Mouse (Mus musculus): ENCODE measurements around the gene Zdhhc11. TPM values are rescaled to one million over a fixed set of nuclear protein-coding genes. Genes with fewer than 3 reads are reported as not detected.

Gene Zdhhc11
- not detected in 2 replicates for polyA plus RNA-seq (2012; rRNA removed)

DNA sequence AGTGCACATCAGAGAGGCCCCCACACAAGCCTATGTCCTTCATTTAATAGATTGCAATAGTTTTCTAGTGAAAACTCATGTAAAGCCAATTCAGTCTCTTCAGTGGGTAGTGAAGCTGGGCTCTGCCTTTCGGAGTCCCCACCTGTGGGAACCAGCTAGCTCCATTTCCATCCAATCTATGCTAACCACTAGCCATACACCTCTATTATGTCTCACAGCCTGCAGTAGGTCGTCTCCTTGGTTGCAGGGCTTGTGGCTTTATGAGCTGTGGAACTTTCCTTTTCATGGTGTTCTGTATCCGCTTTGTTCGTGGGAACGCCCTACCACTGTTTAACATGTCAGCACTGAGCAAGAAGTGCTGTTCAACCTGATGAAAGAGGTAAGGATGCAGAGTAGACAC, at the start of gene Zdhhc11:
Gene Zdhhc11 (plus strand): TSS at position 301 of the 400 bp plus-strand sequence.
- 83% methylated on average over 5 of the region's 5 CpGs for WGBS
- Histone ChIP-seq H3K27ac (ENCODE audit: insufficient read depth, low read depth, low read length) (no peak within 1 kb of the TSS), H3K27me3 (ENCODE audit: control insufficient read depth, insufficient read depth, low read length) (no peaks in the 10 kb centered on the region), H3K4me3 (ENCODE audit: low read depth, low read length) (no peak within 1 kb of the TSS), H3K36me3 (ENCODE audit: control insufficient read depth, insufficient read depth, low read length) (peaks cover 17% of the 10 kb centered on the region), H3K4me1 (ENCODE audit: control insufficient read depth, insufficient read depth, insufficient read length, low read length) (no peaks in the 10 kb centered on the region)
- TF ChIP-seq POLR2A (IDR thresholded peaks at IDR 0.05; ENCODE audit: low read depth, low read length) = no peak
- no peak for TF ChIP-seq CTCF (IDR thresholded peaks at IDR 0.05; ENCODE audit: extremely low read depth, insufficient read length, insufficient replicate concordance, low read depth, low read length)

DNA sequence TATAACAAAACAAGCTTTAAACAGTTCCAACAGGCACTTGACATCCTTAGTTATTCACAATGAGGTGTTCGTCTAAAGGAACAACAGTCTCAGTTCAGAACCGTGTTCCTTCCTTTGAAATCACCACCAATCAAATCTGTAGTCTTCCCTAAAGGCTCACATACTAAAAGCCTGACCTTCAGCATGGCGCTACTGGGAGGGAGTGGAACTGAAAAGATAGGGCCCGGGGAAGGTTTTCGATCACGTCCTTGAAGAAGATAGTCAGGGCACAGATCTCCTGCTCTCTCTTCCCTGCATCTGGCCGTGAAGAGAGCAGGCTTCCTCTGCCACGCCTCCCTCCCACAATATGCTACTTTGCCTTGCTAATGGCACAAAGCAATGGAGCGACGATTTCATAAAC, 31.4 kb upstream of the Zdhhc11 start:
- 93% methylated on average over 10 of the region's 10 CpGs for WGBS
- TF ChIP-seq POLR2A (IDR thresholded peaks at IDR 0.05; ENCODE audit: low read depth, low read length) (no peak), CTCF (IDR thresholded peaks at IDR 0.05; ENCODE audit: extremely low read depth, insufficient read length, insufficient replicate concordance, low read depth, low read length) (no peak)
- H3K27me3 ChIP-seq (ENCODE audit: control insufficient read depth, insufficient read depth, low read length) = no peaks in the 10 kb centered on the region
- H3K36me3 ChIP-seq (ENCODE audit: control insufficient read depth, insufficient read depth, low read length) = peaks cover 15% of the 10 kb centered on the region
- H3K4me1 ChIP-seq (ENCODE audit: control insufficient read depth, insufficient read depth, insufficient read length, low read length) = peaks cover 4% of the 10 kb centered on the region; the same call in 1 of the 2 replicates
- H3K4me3 ChIP-seq (ENCODE audit: low read depth, low read length) = no peak overlapping the region
- H3K27ac ChIP-seq (ENCODE audit: insufficient read depth, low read depth, low read length) = no peak overlapping the region

DNA sequence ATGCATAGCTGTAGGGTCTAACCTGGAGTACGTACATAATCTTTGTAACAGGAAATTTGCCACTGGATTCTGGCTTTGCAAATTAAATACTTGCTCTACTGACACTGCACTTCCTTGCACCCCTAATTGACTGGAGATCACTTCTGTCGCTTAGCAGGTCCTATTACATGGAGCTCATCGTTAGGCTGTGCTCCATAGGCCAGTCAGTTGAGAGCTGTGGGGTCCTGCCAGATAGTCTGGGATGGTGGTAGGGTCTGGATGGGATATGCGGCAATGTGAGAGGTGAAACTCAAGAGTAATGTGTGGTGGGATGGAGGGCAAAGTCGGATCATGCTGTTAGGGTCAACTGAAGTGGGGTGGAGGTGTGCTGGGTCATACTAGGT, 26.7 kb upstream of the Zdhhc11 start:
- H3K4me3 ChIP-seq (ENCODE audit: low read depth, low read length) = peak overlapping the region; percentile 75
- H3K27me3 ChIP-seq (ENCODE audit: control insufficient read depth, insufficient read depth, low read length) = no peaks in the 10 kb centered on the region
- no peak for TF ChIP-seq CTCF (IDR thresholded peaks at IDR 0.05; ENCODE audit: extremely low read depth, insufficient read length, insufficient replicate concordance, low read depth, low read length)
- no peak for TF ChIP-seq POLR2A (IDR thresholded peaks at IDR 0.05; ENCODE audit: low read depth, low read length)
- H3K27ac ChIP-seq (ENCODE audit: insufficient read depth, low read depth, low read length) = no peak overlapping the region
- H3K36me3 ChIP-seq (ENCODE audit: control insufficient read depth, insufficient read depth, low read length) = peaks cover 9% of the 10 kb centered on the region; the same call in 1 of the 2 replicates
- peaks cover 13% of the 10 kb centered on the region; the same call in 1 of the 2 replicates for H3K4me1 ChIP-seq (ENCODE audit: control insufficient read depth, insufficient read depth, insufficient read length, low read length)
- 12% methylated on average over 5 of the region's 5 CpGs for WGBS

DNA sequence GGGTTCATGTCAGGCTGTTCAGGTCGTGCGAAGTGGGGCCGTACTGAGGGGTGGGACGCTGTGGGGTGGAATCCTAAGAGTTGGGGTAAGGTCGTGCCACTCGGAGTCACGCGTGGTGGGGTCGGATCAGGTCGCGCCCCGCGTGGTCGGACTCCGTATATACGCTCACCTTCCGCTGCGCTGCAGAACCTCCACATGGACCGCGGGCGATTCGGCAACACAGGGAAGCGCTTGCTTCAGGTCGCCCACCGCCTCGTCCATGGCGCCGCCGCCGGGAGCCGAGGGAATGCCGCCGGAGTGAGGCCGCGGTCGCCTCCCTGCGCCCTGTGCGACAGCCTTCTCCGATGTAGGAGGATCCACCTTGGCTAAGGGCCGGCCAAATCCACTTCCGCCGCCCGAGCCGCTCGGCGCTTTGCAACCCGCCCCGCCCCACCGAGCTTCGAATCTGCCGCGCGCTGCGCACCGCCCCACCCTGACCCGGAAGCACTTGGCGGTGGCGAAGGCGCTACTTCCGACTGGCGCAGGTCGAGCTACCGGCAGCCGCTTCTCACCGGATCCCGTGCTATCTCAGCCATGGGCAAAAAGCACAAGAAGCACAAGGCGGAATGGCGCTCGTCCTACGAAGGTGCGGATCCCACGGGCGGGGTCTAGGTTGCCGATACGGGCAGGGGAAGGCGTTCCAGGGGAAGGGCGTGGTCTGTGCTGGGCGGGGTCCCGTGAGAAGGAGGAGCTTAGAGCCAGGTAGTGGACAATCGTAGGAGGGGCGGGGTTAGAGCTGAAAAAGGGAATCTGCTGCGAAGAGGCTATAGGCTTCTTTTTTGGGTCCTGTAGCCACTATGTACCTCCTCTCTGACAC, 26.1 kb upstream of the Zdhhc11 start, which contains the start of the genes Trip13 and Brd9:
Gene Trip13 (minus strand): TSS at position 464 of the 856 bp plus-strand sequence.
Gene Brd9 (plus strand): TSS at position 491 of the 856 bp plus-strand sequence.
- peak within 1 kb of the TSS; percentile 75 for H3K4me3 ChIP-seq (ENCODE audit: low read depth, low read length)
- WGBS = 1% methylated on average over 82 of the region's 82 CpGs
- peak within 1 kb of the TSS; percentile 94 for H3K27ac ChIP-seq (ENCODE audit: insufficient read depth, low read depth, low read length)
- no peaks in the 10 kb centered on the region for H3K27me3 ChIP-seq (ENCODE audit: control insufficient read depth, insufficient read depth, low read length)
- H3K4me1 ChIP-seq (ENCODE audit: control insufficient read depth, insufficient read depth, insufficient read length, low read length) = peaks cover 13% of the 10 kb centered on the region; the same call in 1 of the 2 replicates
- peaks cover 11% of the 10 kb centered on the region; the same call in 1 of the 2 replicates for H3K36me3 ChIP-seq (ENCODE audit: control insufficient read depth, insufficient read depth, low read length)
- TF ChIP-seq POLR2A (IDR thresholded peaks at IDR 0.05; ENCODE audit: low read depth, low read length) (no peak; the same call in none of the 2 replicates), CTCF (IDR thresholded peaks at IDR 0.05; ENCODE audit: extremely low read depth, insufficient read length, insufficient replicate concordance, low read depth, low read length) (no peak)

DNA sequence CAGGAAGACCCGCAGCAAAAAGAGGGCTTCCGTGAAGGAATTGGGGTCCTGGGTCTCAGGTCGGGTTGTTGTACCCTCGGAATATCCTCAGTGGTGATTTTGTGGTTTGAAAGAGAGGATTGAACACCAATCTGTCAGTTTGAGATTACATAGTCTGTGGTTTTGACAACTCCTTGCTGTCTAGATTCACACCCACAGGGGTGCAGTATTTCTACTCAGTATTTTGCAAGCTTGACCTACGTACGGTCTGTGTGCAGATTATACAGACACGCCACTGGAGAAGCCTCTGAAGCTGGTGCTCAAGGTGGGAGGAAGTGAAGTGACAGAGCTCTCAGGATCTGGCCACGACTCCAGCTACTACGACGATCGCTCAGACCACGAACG, 25.5 kb upstream of the Zdhhc11 start:
- TF ChIP-seq POLR2A (IDR thresholded peaks at IDR 0.05; ENCODE audit: low read depth, low read length) (no peak), CTCF (IDR thresholded peaks at IDR 0.05; ENCODE audit: extremely low read depth, insufficient read length, insufficient replicate concordance, low read depth, low read length) (no peak)
- peak overlapping the region; percentile 75 for H3K4me3 ChIP-seq (ENCODE audit: low read depth, low read length)
- 12% methylated on average over 13 of the region's 13 CpGs for WGBS
- H3K27ac ChIP-seq (ENCODE audit: insufficient read depth, low read depth, low read length) = peak overlapping the region; percentile 32; the same call in 1 of the 2 replicates
- H3K27me3 ChIP-seq (ENCODE audit: control insufficient read depth, insufficient read depth, low read length) = no peaks in the 10 kb centered on the region
- H3K36me3 ChIP-seq (ENCODE audit: control insufficient read depth, insufficient read depth, low read length) = peaks cover 15% of the 10 kb centered on the region
- peaks cover 13% of the 10 kb centered on the region; the same call in 1 of the 2 replicates for H3K4me1 ChIP-seq (ENCODE audit: control insufficient read depth, insufficient read depth, insufficient read length, low read length)

DNA sequence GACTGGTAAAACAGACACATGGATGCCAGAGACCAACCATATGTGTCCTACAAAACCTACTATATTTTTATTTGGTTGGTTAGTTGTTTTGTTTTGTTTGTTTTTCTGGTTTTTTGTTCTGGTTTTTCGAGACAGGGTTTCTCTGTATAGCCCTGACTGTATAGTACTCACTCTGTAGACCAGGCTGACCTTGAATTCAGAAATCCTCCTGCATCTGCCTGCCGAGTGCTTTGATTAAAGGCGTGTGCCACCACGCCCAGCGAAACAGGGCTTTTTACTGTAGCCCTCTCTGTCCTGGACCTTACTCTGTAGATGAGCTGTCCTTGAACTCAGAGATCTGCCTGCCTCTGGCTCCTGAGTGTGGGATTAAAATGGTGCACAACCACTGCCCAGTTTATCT, 24.6 kb upstream of the Zdhhc11 start:
- peaks cover 24% of the 10 kb centered on the region for H3K36me3 ChIP-seq (ENCODE audit: control insufficient read depth, insufficient read depth, low read length)
- H3K27ac ChIP-seq (ENCODE audit: insufficient read depth, low read depth, low read length) = no peak overlapping the region
- H3K27me3 ChIP-seq (ENCODE audit: control insufficient read depth, insufficient read depth, low read length) = no peaks in the 10 kb centered on the region
- no peak overlapping the region for H3K4me3 ChIP-seq (ENCODE audit: low read depth, low read length)
- 90% methylated on average over 5 of the region's 5 CpGs for WGBS
- TF ChIP-seq POLR2A (IDR thresholded peaks at IDR 0.05; ENCODE audit: low read depth, low read length) (no peak), CTCF (IDR thresholded peaks at IDR 0.05; ENCODE audit: extremely low read depth, insufficient read length, insufficient replicate concordance, low read depth, low read length) (no peak)
- peaks cover 13% of the 10 kb centered on the region; the same call in 1 of the 2 replicates for H3K4me1 ChIP-seq (ENCODE audit: control insufficient read depth, insufficient read depth, insufficient read length, low read length)

DNA sequence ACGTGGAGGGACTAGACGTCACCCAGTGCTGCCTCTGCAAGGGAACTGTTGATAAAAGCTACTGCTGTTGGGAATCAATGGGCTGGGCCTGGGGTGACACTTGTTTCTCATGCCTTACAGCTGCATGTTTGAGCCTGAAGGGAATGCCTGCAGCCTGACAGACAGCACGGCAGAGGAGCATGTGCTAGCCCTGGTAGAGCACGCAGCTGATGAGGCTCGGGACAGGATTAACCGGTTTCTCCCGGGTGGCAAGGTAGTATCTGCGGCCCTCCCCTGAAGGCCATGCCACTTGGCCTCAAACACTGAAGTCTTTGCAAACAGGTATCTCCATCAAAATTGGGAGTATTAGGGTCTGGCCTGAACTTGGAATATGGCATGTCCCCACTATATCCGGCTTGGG, 19.0 kb upstream of the Zdhhc11 start:
- TF ChIP-seq CTCF (IDR thresholded peaks at IDR 0.05; ENCODE audit: extremely low read depth, insufficient read length, insufficient replicate concordance, low read depth, low read length) (no peak), POLR2A (IDR thresholded peaks at IDR 0.05; ENCODE audit: low read depth, low read length) (no peak)
- Histone ChIP-seq H3K27me3 (ENCODE audit: control insufficient read depth, insufficient read depth, low read length) (no peaks in the 10 kb centered on the region), H3K4me3 (ENCODE audit: low read depth, low read length) (no peak overlapping the region), H3K36me3 (ENCODE audit: control insufficient read depth, insufficient read depth, low read length) (peaks cover 61% of the 10 kb centered on the region), H3K27ac (ENCODE audit: insufficient read depth, low read depth, low read length) (no peak overlapping the region), H3K4me1 (ENCODE audit: control insufficient read depth, insufficient read depth, insufficient read length, low read length) (no peaks in the 10 kb centered on the region)
- 83% methylated on average over 9 of the region's 9 CpGs for WGBS

All from small intestine, adult 2 months (tissue).